Mouse (Mus musculus): ENCODE measurements around the gene Nubp2. TPM values are rescaled to one million over a fixed set of nuclear protein-coding genes. Genes with fewer than 3 reads are reported as not detected.

The Nubp2 gene
- polyA plus RNA-seq, 1 experiment, result 36.7 TPM

GRCm38 (mm10) chr17:24873695-24874404 lies 12.3 kb downstream of the Nubp2 start:
- 48% methylated on average over 4 of the region's 4 CpGs for WGBS
- TF ChIP-seq CTCF (IDR thresholded peaks at IDR 0.05; ENCODE audit: insufficient read depth, low read length), result no peak
- H3K4me3 ChIP-seq (replicated peaks; ENCODE audit: extremely low read depth, low read depth, low read length), result no peak overlapping the region
- no peak for DNase-seq
- H3K4me1 ChIP-seq (ENCODE audit: control insufficient read depth, insufficient read depth, low read length), result 0 out of 2 replicates have a peak, but pooled peaks cover 2% of the 10 kb centered on the region

GRCm38 (mm10) chr17:24867914-24868313 lies 18.2 kb downstream of the Nubp2 start:
- H3K4me3 ChIP-seq (replicated peaks; ENCODE audit: extremely low read depth, low read depth, low read length), result no peak overlapping the region
- 91% methylated on average over 10 of the region's 10 CpGs for WGBS
- TF ChIP-seq CTCF (IDR thresholded peaks at IDR 0.05; ENCODE audit: insufficient read depth, low read length) (no peak), POLR2A (IDR thresholded peaks at IDR 0.05; ENCODE audit: borderline replicate concordance, extremely low read depth, low read depth, low read length) (no peak)
- DNase-seq, result no peak
- no peaks in the 10 kb centered on the region for H3K4me1 ChIP-seq (ENCODE audit: control insufficient read depth, insufficient read depth, low read length)

GRCm38 (mm10) chr17:24865776-24866175 lies 20.4 kb downstream of the Nubp2 start, which contains the start of gene Igfals:
Gene Igfals (plus strand): TSS chr17:24865997.
- Histone ChIP-seq H3K4me3 (replicated peaks; ENCODE audit: extremely low read depth, low read depth, low read length) (no peak within 1 kb of the TSS), H3K4me1 (ENCODE audit: control insufficient read depth, insufficient read depth, low read length) (no peaks in the 10 kb centered on the region)
- DNase-seq, result no peak
- TF ChIP-seq POLR2A (IDR thresholded peaks at IDR 0.05; ENCODE audit: borderline replicate concordance, extremely low read depth, low read depth, low read length) (no peak), CTCF (IDR thresholded peaks at IDR 0.05; ENCODE audit: insufficient read depth, low read length) (no peak)
- 91% methylated on average over 8 of the region's 8 CpGs for WGBS

GRCm38 (mm10) chr17:24861785-24862184 lies 24.4 kb downstream of the Nubp2 start:
- TF ChIP-seq CTCF (IDR thresholded peaks at IDR 0.05; ENCODE audit: insufficient read depth, low read length), result no peak
- no peak for TF ChIP-seq POLR2A (IDR thresholded peaks at IDR 0.05; ENCODE audit: borderline replicate concordance, extremely low read depth, low read depth, low read length)
- no peaks in the 10 kb centered on the region for H3K4me1 ChIP-seq (ENCODE audit: control insufficient read depth, insufficient read depth, low read length)
- WGBS, result 93% methylated on average over 3 of the region's 3 CpGs
- no peak overlapping the region for H3K4me3 ChIP-seq (replicated peaks; ENCODE audit: extremely low read depth, low read depth, low read length)
- DNase-seq, result no peak

- no peak for DNase-seq
- WGBS, result 91% methylated on average over 8 of the region's 8 CpGs
- no peak for TF ChIP-seq CTCF (IDR thresholded peaks at IDR 0.05; ENCODE audit: insufficient read depth, low read length)
- TF ChIP-seq POLR2A (IDR thresholded peaks at IDR 0.05; ENCODE audit: borderline replicate concordance, extremely low read depth, low read depth, low read length), result no peak
- Histone ChIP-seq H3K4me1 (ENCODE audit: control insufficient read depth, insufficient read depth, low read length) (no peaks in the 10 kb centered on the region), H3K4me3 (replicated peaks; ENCODE audit: extremely low read depth, low read depth, low read length) (no peak overlapping the region)
These were observed 26.1 kb downstream of the Nubp2 start for GRCm38 (mm10) chr17:24860076-24860475.

GRCm38 (mm10) chr17:24858967-24859366 lies 27.2 kb downstream of the Nubp2 start:
- Histone ChIP-seq H3K4me1 (ENCODE audit: control insufficient read depth, insufficient read depth, low read length) (no peaks in the 10 kb centered on the region), H3K4me3 (replicated peaks; ENCODE audit: extremely low read depth, low read depth, low read length) (no peak overlapping the region)
- no peak for DNase-seq
- no peak for TF ChIP-seq POLR2A (IDR thresholded peaks at IDR 0.05; ENCODE audit: borderline replicate concordance, extremely low read depth, low read depth, low read length)
- no peak for TF ChIP-seq CTCF (IDR thresholded peaks at IDR 0.05; ENCODE audit: insufficient read depth, low read length)
- 88% methylated on average over 6 of the region's 6 CpGs for WGBS

GRCm38 (mm10) chr17:24857831-24858470 lies 28.2 kb downstream of the Nubp2 start:
- 87% methylated on average over 8 of the region's 8 CpGs for WGBS
- no peak for DNase-seq
- no peak for TF ChIP-seq POLR2A (IDR thresholded peaks at IDR 0.05; ENCODE audit: borderline replicate concordance, extremely low read depth, low read depth, low read length)
- H3K4me3 ChIP-seq (replicated peaks; ENCODE audit: extremely low read depth, low read depth, low read length), result no peak overlapping the region
- H3K4me1 ChIP-seq (ENCODE audit: control insufficient read depth, insufficient read depth, low read length), result no peaks in the 10 kb centered on the region

GRCm38 (mm10) chr17:24856589-24856988 lies 29.6 kb downstream of the Nubp2 start:
- Histone ChIP-seq H3K4me3 (replicated peaks; ENCODE audit: extremely low read depth, low read depth, low read length) (no peak overlapping the region), H3K4me1 (ENCODE audit: control insufficient read depth, insufficient read depth, low read length) (no peaks in the 10 kb centered on the region)
- WGBS, result 91% methylated on average over 13 of the region's 13 CpGs
- TF ChIP-seq CTCF (IDR thresholded peaks at IDR 0.05; ENCODE audit: insufficient read depth, low read length) (no peak), POLR2A (IDR thresholded peaks at IDR 0.05; ENCODE audit: borderline replicate concordance, extremely low read depth, low read depth, low read length) (no peak)
- DNase-seq, result no peak

GRCm38 (mm10) chr17:24855838-24856464 lies 30.2 kb downstream of the Nubp2 start:
- DNase-seq, result no peak
- H3K4me1 ChIP-seq (ENCODE audit: control insufficient read depth, insufficient read depth, low read length), result no peaks in the 10 kb centered on the region; the same call in 1 of the 2 replicates
- no peak overlapping the region for H3K4me3 ChIP-seq (replicated peaks; ENCODE audit: extremely low read depth, low read depth, low read length)
- 75% methylated on average over 3 of the region's 3 CpGs for WGBS
- TF ChIP-seq POLR2A (IDR thresholded peaks at IDR 0.05; ENCODE audit: borderline replicate concordance, extremely low read depth, low read depth, low read length), result no peak

All from lung, adult 2 months (tissue).